Mouse (Mus musculus): ENCODE data around the gene Amigo2.

DNA sequence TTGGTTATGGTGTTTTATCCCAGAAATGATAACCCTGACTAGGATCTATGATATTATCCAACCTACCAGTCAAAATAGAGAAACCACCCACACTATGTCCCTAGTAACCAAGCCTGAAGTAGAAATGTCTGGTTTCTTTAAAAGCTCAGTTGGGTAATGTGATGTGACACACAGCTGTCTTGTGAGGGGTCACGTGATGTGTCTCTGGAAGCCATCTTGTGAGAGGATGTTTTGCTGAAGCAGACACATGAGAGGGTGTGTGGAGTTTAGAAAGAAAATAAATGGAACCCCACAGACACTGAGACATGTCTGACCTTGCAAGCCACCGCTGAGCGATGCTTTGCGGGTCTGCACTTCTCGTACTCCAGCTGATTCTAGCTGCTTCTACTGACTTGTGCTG, 30.2 kb downstream of the Amigo2 start:
- TF ChIP-seq EP300 (IDR thresholded peaks at IDR 0.05; ENCODE audit: low read depth) (no peak), CTCF (IDR thresholded peaks at IDR 0.05; ENCODE audit: low read depth) (no peak)
